Mouse (Mus musculus): ENCODE measurements around the gene Ispd. TPM values are rescaled to one million over a fixed set of nuclear protein-coding genes. Genes with fewer than 3 reads are reported as not detected.

Ispd gene
- polyA plus RNA-seq, 1 experiment = 0.64 TPM

Other genes with a start within 250 kb of the Ispd start
- 11.3 and 13.5 TPM in 2 replicates for gene Ankmy2, start 224.3 kb upstream of the Ispd start, polyA plus RNA-seq (2012; rRNA removed)
- 20.4 and 22.8 TPM in 2 replicates for gene Bzw2, start 223.4 kb upstream of the Ispd start, polyA plus RNA-seq (2012; rRNA removed)
- not detected in 2 replicates for gene Lrrc72, start 128.1 kb upstream of the Ispd start, polyA plus RNA-seq (2012; rRNA removed)
- 0.92 and 1.0 TPM in 2 replicates for gene Sostdc1, start 67.3 kb upstream of the Ispd start, polyA plus RNA-seq (2012; rRNA removed)
- gene D630036H23Rik, start 731 bp downstream of the Ispd start, polyA plus RNA-seq (2012; rRNA removed) = 0.41 and 0.62 TPM in 2 replicates

Measured in large intestine, adult 2 months (tissue).